Mouse (Mus musculus) testis, adult 2 months (tissue): ENCODE measurements around the gene Spata4. TPM values are rescaled to one million over a fixed set of nuclear protein-coding genes. Genes with fewer than 3 reads are reported as not detected.
"Not testable (repeated sequence)": the region's sequence is repeated elsewhere in the genome, so short reads cannot be mapped to it uniquely, and the experiment has no call there.

Source experiments
- H3K27ac ChIP-seq: fragments of 200-500 bp; 2 replicates; pipeline ENCODE4 v1.5.1; 2012; ENCODE audit warnings: low read depth, low read length; ENCODE audit not compliant: control insufficient read depth, insufficient read depth
- H3K27me3 ChIP-seq: fragments of 200-500 bp; 2 replicates; pipeline ENCODE4 v1.6.1; 2012; ENCODE audit warnings: mild to moderate bottlenecking, low read length, moderate library complexity; ENCODE audit not compliant: control insufficient read depth, insufficient read depth
- H3K36me3 ChIP-seq: fragments of 200-500 bp; 2 replicates; pipeline ENCODE4 v1.6.1; 2012; ENCODE audit warnings: mild to moderate bottlenecking, low read length; ENCODE audit not compliant: control insufficient read depth, insufficient read depth
- H3K4me1 ChIP-seq: fragments of 200-500 bp; 2 replicates; pipeline ENCODE4 v1.6.1; 2012; ENCODE audit warnings: low read length; ENCODE audit not compliant: control insufficient read depth, insufficient read depth
- H3K4me3 ChIP-seq: fragments of 200-500 bp; 2 replicates; pipeline ENCODE4 v1.5.1; 2012; ENCODE audit warnings: low read depth, mild to moderate bottlenecking, low read length, moderate library complexity, mixed read lengths; ENCODE audit not compliant: control insufficient read depth
- CTCF ChIP-seq: fragments of 200-500 bp; IDR thresholded peaks from 2 replicates; pipeline ENCODE4 v1.5.1; 2012; ENCODE audit warnings: low read depth, mild to moderate bottlenecking, inconsistent platforms, low read length, moderate library complexity; ENCODE audit not compliant: control insufficient read depth, insufficient read depth, insufficient replicate concordance
- POLR2A ChIP-seq: fragments of 200-500 bp; IDR thresholded peaks from 2 replicates; pipeline ENCODE4 v1.6.1; 2012; ENCODE audit warnings: low read depth, mild to moderate bottlenecking, inconsistent platforms, low read length, moderate library complexity; ENCODE audit not compliant: control insufficient read depth
- polyA plus RNA-seq: library from polyadenylated mRNA; depleted of rRNA; stranded (reverse); fragments of >200 nt; gene quantifications from 2 replicates; pipeline ENCODE4 v1.2.3, GENCODE M21; 2012; rRNA removed

Gene Spata4
- polyA plus RNA-seq, 1 experiment, result 688 TPM

- no peak for TF ChIP-seq CTCF
- TF ChIP-seq POLR2A, result no peak
- no peaks in the 10 kb centered on the region for H3K27me3 ChIP-seq
- no peaks in the 10 kb centered on the region for H3K4me1 ChIP-seq
- no peaks in the 10 kb centered on the region for H3K36me3 ChIP-seq
- H3K27ac ChIP-seq, result no peak overlapping the region
- no peak overlapping the region for H3K4me3 ChIP-seq
Observed at GRCm38 (mm10) chr8:54610238-54610637, 9.7 kb downstream of the Spata4 start.

GRCm38 (mm10) chr8:54616710-54617109 lies 16.1 kb downstream of the Spata4 start:
- H3K27ac ChIP-seq, H3K4me1 ChIP-seq, H3K27me3 ChIP-seq, H3K36me3 ChIP-seq, H3K4me3 ChIP-seq: not testable (repeated sequence)

GRCm38 (mm10) chr8:54638634-54639033 lies 38.1 kb downstream of the Spata4 start:
- TF ChIP-seq CTCF, result no peak
- H3K4me3 ChIP-seq, result no peak overlapping the region
- H3K4me1 ChIP-seq, result no peaks in the 10 kb centered on the region
- no peaks in the 10 kb centered on the region for H3K27me3 ChIP-seq
- H3K27ac ChIP-seq, result no peak overlapping the region
- no peaks in the 10 kb centered on the region for H3K36me3 ChIP-seq

Other genes with a start within 250 kb of the Spata4 start
- 8.1 and 10.3 TPM in 2 replicates for gene Asb5, start 71.2 kb upstream of the Spata4 start, polyA plus RNA-seq
- gene Spcs3, start 70.8 kb upstream of the Spata4 start, polyA plus RNA-seq, result 7.3 and 10.4 TPM in 2 replicates